Mouse (Mus musculus) mature B cell (primary cell): ENCODE results near the gene Olfr1037.
"Not testable (repeated sequence)": the region's sequence is repeated elsewhere in the genome, so short reads cannot be mapped to it uniquely, and the experiment has no call there.

ENCODE experiments used
- in situ Hi-C: fragments of 300-500 bp; cut with MboI; formaldehyde crosslinking; loops from 2 replicates; pipeline ENCODE4 v1.14.3; 2019

Olfr1037 gene

DNA sequence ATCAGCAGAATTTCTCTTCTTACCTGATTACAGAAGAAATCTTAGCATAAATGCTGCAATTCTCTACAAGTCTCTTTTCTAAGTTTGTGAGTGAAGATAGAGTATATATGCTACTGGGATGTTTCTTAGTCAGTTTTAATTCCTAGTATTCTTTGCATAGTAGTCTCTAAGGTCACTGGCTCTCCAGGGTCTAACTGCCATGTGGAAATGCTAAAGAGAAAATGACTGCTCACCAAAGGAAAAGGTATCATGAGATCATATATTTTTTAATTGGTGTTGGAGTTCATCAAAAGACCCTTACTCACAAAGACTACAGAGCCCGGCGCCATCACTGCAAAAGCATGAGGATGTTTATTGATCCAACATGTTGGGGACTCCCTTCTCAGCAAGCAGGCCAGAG is at the start of gene Olfr1037:
Olfr1037 (minus strand) TSS at position 101 of the 400 bp plus-strand sequence.
- in situ Hi-C loops: no loop called here

DNA sequence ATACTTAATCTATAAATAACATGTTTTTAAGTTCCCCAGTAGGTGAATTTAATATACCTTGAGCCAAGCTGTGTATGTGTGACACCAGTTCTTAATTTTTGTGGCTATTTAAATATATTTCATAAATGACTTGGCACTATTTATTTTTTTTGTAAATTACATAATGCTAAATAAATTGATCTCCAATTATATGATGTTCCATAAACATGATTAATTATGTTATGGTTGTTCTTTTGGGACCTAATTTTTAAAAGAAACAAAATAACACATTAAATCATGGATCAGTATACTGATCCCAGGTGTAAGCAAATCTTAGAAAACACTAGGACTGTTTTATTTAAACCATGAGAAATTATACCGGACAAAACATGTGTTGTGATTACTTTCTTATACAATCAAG is 48.6 kb upstream of the Olfr1037 start, which contains the start of gene Olfr1039:
Olfr1039 (minus strand) TSS at position 101 of the 400 bp plus-strand sequence.
- in situ Hi-C loops: no loop called here

DNA sequence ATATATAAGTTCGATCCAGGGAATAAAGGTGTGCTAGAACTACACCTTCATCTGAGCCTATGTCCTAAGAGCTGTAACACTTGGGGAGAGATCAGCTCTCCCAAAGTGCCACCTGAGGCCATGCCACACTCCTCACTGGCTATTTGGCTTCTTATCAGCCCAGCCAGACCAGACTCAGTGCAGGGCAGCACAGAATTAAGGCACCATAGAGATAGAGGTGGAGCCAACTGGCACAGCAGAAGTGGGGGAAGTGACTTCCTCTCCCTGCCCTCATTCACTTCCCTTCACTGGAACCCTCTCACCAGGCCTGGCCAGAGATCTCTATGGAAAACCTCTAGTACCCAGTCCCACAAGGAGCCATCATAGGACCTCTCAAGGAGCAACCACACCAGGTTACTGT is 6.7 kb downstream of the Olfr1037 start:
- in situ Hi-C loops: not testable (repeated sequence)

DNA sequence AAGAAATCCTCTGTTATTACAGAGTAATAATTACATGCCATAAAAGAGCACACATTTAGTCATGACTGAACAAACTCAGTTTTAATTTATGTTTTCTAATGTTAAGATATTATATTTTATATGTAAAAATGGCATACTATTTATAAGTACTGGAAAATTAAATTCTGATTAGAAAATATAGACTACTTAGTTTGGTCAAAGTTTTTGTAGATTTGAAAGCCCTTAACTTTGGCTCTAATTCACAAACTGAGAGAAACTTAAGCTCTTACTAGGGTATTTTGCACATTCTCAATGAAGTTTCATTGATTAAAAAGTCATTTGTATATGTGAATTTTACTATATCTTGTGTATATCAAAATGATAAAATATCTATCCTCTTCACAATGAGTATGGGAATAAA is 13.5 kb downstream of the Olfr1037 start, which contains the start of gene Olfr1036:
Olfr1036 (plus strand) TSS at position 301 of the 400 bp plus-strand sequence.
- in situ Hi-C loops: not testable (repeated sequence)

- in situ Hi-C loops: no loop called here
Measured at GRCm38 (mm10) chr2:86070189-86070588, 17.0 kb downstream of the Olfr1037 start.

DNA sequence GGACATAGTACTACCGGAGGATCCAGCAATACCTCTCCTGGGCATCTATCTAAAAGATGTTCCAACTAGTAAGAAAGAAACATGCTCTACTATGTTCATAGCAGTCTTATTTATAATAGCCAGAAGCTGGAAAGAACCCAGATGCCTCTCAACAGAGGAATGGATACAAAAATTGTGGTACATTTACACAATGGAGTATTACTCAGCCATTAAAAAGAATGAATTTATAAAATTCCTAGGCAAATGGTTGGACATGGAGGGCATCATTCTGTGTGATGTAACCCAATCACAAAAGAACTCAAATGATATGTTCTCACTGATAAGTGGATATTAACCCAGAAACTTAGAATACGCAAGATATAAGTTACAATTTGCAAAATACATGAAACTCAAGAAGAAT is 23.4 kb downstream of the Olfr1037 start:
- in situ Hi-C loops: not testable (repeated sequence)

- in situ Hi-C loops: not testable (repeated sequence)
Measured at GRCm38 (mm10) chr2:86050777-86051176, 36.4 kb downstream of the Olfr1037 start.

GRCm38 (mm10) chr2:86045561-86045960 is 41.6 kb downstream of the Olfr1037 start, which contains the start of gene Olfr1034:
TSS of gene Olfr1034 (plus strand) at chr2:86045861.
- in situ Hi-C loops: no loop called here
